Mouse (Mus musculus) heart, embryonic 10.5 days (tissue): ENCODE measurements at regions not wholly inside any gene's neighbourhood (a gene's known extent, or its start where the extent isn't known, plus 50 kb on each side); places are given as distances from the start of the nearest gene placed in this dataset.

ENCODE experiments used
- DNase-seq: peaks from one replicate; pipeline ENCODE4 v3.0.0-alpha.2; 2017; ENCODE audit warnings: low spot score
- H3K27ac ChIP-seq: fragments of 300-500 bp; sonication (generic); 2 replicates; pipeline ENCODE4 v1.5.1; 2016; ENCODE audit warnings: mild to moderate bottlenecking
- H3K27me3 ChIP-seq: fragments of 300-500 bp; sonication (generic); 2 replicates; pipeline ENCODE4 v1.6.1; 2016; ENCODE audit warnings: mild to moderate bottlenecking; ENCODE audit not compliant: poor library complexity, insufficient read depth, severe bottlenecking
- H3K36me3 ChIP-seq: fragments of 300-500 bp; sonication (generic); 2 replicates; pipeline ENCODE4 v1.6.1; 2016; ENCODE audit warnings: mild to moderate bottlenecking, moderate library complexity
- H3K4me1 ChIP-seq: fragments of 300-500 bp; sonication (generic); 2 replicates; pipeline ENCODE4 v1.6.1; 2016; ENCODE audit warnings: mild to moderate bottlenecking
- H3K4me3 ChIP-seq: fragments of 300-500 bp; sonication (generic); 2 replicates; pipeline ENCODE4 v1.5.1; 2016; ENCODE audit warnings: mild to moderate bottlenecking, moderate library complexity
- H3K9me3 ChIP-seq: fragments of 300-500 bp; sonication (generic); 2 replicates; pipeline ENCODE4 v1.6.1; 2016; ENCODE audit warnings: mild to moderate bottlenecking, moderate library complexity
- WGBS: fragments of 180-500 bp; shearing (Covaris S2); methylation state at CpG from one replicate; pipeline ENCODE4 v1.1.7; 2016; 5-methylcytosine and 5-hydroxymethylcytosine counted together

DNA sequence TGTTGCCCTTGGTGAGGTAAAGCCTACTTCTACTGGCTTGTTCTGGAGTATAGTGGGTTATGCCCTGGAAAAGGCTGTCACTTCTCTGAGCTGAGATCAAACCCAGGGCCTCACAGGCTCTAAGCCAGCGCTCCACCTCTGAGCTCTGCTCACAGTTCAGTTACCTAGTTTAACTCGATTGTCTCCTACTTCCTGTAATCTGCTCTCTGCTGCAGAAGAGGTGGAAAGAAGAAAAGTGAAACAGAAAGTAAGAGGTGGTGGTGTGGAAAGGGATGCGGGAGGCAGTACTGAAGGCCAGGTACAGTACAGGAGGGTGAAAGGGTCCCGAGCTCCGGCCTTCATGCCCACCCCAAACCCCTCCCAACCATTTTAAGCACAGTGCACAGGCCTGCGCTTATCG, 455.7 kb downstream of the Zfp704 start:
- no peak overlapping the region for H3K27ac ChIP-seq
- H3K36me3 ChIP-seq, result no peaks in the 10 kb centered on the region
- no peak for DNase-seq
- H3K9me3 ChIP-seq, result no peaks in the 10 kb centered on the region
- no peak overlapping the region for H3K4me3 ChIP-seq
- 74% methylated on average over 7 of the region's 7 CpGs for WGBS
- no peaks in the 10 kb centered on the region for H3K27me3 ChIP-seq
- peaks cover 3% of the 10 kb centered on the region; the same call in 1 of the 2 replicates for H3K4me1 ChIP-seq

DNA sequence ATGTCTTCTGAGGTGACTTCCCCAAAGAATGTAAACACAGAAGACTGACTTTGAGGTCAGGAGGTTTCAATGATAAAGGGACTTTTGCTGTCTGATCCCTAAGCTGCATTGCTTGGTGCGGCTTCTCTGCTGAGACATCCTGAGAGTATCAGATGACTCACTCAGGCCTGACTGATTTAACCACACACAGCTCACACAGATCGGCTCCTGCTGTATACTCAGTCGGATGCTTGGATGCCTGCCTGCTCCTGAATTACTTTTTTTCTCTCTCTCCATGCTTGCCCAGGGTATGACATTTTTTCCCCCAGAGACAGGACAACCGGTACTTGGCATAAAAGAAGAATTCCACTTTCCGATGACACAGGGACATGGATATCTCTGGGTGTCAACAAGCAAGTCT, 456.2 kb downstream of the Zfp704 start:
- Histone ChIP-seq H3K9me3 (no peaks in the 10 kb centered on the region), H3K36me3 (no peaks in the 10 kb centered on the region), H3K27ac (no peak overlapping the region), H3K4me3 (no peak overlapping the region), H3K4me1 (no peaks in the 10 kb centered on the region; the same call in 1 of the 2 replicates), H3K27me3 (no peaks in the 10 kb centered on the region)
- no peak for DNase-seq
- WGBS, result 33% methylated on average over 5 of the region's 5 CpGs

DNA sequence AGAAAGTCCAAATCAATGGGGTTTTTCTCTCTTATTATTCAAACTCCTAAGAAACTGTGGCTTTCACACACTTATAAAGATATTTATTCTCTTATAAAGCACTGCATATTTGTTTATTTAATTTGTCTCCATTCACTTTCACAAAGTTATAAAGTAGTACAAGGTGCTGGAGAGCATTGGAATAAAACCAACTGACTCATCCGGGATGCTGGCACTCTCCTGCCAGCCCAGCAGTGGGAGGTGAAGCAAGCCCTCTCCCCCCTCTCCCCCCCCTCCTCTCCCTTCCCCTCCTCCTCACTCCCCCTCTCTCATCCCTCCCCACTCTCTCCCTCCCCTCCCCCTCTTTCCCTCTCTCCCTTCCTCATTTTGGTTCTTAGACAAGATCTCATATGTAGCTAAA, 457.6 kb downstream of the Zfp704 start:
- no peaks in the 10 kb centered on the region; the same call in 1 of the 2 replicates for H3K4me1 ChIP-seq
- no peaks in the 10 kb centered on the region for H3K9me3 ChIP-seq
- no peak for DNase-seq
- no peak overlapping the region for H3K4me3 ChIP-seq
- H3K27me3 ChIP-seq, result no peaks in the 10 kb centered on the region
- no peaks in the 10 kb centered on the region for H3K36me3 ChIP-seq
- H3K27ac ChIP-seq, result no peak overlapping the region
- 65% methylated on average over 1 of the region's 1 CpGs for WGBS

DNA sequence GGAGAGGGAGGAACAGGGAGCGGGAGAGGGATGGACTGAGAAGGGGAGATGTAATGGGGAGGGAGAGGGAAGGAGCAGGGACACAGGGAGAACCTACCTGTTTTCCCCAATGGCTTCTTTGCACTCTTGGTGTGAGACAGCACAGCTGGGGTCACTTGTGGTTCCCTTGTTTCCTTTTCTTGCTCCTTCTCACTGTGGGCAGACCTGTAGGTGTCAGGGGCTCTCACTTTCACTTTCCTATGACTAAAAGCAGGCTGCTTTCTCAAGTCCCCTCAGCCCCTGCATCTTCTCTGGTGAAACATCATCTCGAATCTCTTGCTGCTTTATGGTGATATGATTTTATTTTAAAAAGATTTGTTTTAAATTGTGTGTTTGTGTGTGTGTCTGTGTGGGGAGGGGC, 458.3 kb downstream of the Zfp704 start:
- H3K36me3 ChIP-seq, result no peaks in the 10 kb centered on the region
- H3K27me3 ChIP-seq, result no peaks in the 10 kb centered on the region
- H3K9me3 ChIP-seq, result no peaks in the 10 kb centered on the region
- DNase-seq, result no peak
- no peak overlapping the region for H3K27ac ChIP-seq
- WGBS, result 44% methylated on average over 2 of the region's 2 CpGs
- peaks cover under 1% of the 10 kb centered on the region; the same call in 1 of the 2 replicates for H3K4me1 ChIP-seq
- no peak overlapping the region for H3K4me3 ChIP-seq

DNA sequence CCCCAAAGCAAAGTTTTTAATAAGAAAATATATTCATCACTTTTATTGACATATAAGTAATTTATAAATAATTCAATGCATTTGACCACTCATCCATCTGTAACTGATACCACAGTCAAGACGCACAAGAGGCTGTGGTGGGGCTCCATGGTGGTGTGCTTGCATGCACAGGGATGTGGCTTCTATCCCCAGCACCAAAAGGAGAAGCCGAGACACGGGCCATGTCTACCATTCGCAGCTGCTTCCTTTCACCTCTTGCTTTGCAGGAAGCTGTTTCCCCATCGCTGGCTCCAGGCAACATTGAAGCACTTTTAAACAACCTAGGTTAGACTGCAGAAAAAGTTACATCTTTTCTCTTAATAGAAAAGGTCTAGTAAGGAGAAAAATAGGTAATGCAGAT, 461.3 kb downstream of the Zfp704 start:
- 72% methylated on average over 5 of the region's 5 CpGs for WGBS
- Histone ChIP-seq H3K27ac (no peak overlapping the region), H3K9me3 (no peaks in the 10 kb centered on the region), H3K27me3 (no peaks in the 10 kb centered on the region), H3K4me1 (0 out of 2 replicates have a peak, but pooled peaks cover 2% of the 10 kb centered on the region), H3K36me3 (no peaks in the 10 kb centered on the region), H3K4me3 (no peak overlapping the region)
- DNase-seq, result no peak

DNA sequence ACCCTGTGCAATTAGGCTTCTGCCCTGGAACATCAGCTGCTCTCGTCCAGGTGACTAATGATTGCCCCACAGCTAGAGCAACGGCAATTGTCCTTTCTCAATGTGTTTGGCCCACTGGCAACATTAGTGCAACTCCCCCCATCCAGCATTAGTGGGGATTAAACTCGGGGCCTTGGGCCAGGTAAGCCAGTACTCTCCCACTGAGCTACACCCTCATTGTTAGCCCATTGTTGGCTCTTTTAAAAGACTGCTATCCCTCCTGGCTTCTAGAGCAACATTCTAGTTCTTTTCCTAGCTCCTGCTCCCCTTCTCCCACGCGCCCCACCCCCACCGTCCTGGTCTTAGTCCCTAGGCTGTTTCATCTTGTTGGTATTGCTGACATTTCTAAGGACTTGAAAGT, 463.4 kb downstream of the Zfp704 start:
- Histone ChIP-seq H3K4me3 (no peak overlapping the region), H3K27me3 (no peaks in the 10 kb centered on the region), H3K36me3 (no peaks in the 10 kb centered on the region), H3K27ac (no peak overlapping the region), H3K4me1 (0 out of 2 replicates have a peak, but pooled peaks cover 2% of the 10 kb centered on the region), H3K9me3 (no peaks in the 10 kb centered on the region)
- no peak for DNase-seq
- 66% methylated on average over 6 of the region's 6 CpGs for WGBS

DNA sequence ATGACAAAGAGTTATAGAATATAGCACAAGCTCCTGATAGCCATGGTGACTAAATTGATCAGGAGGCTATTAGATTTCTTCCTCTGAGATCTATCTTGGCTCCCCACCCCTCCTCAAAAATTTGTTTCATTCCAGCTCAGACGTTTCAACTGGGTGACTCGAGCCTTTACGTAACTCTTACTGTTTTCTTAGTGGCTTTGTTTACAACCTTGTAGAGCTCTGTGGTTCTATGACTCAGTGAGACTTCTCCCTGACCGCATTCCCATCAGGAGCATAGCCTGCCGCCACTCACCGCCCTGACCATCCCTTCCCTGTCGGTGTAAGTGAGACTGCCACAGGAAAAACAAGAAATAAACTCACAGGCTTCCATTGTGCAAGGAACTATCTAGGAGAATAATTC, 464.3 kb downstream of the Zfp704 start:
- no peak overlapping the region for H3K4me3 ChIP-seq
- H3K4me1 ChIP-seq, result 0 out of 2 replicates have a peak, but pooled peaks cover 2% of the 10 kb centered on the region
- H3K27ac ChIP-seq, result no peak overlapping the region
- no peak for DNase-seq
- WGBS, result 82% methylated on average over 7 of the region's 7 CpGs
- H3K36me3 ChIP-seq, result no peaks in the 10 kb centered on the region
- H3K27me3 ChIP-seq, result no peaks in the 10 kb centered on the region
- no peaks in the 10 kb centered on the region for H3K9me3 ChIP-seq

DNA sequence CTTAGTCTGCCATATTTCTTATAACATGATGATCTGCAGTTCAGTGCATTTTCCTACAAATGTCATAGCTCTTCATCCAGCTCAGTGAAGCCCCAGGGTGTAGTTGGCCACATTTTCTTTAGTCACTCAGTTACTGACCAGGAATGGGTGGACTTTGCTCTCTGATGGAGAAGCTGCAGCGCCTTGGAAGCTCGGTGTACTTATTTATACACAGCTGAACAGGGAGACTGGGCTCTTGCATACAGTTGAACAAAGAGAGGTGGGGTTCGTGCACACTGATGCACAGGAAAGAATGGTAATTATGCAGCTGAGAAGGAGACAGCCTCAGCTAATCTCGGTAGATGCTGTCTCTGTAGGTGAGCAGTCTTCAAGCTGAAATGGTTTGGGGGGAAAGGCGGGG, 468.0 kb downstream of the Zfp704 start:
- Histone ChIP-seq H3K9me3 (no peaks in the 10 kb centered on the region), H3K36me3 (no peaks in the 10 kb centered on the region), H3K27ac (no peak overlapping the region), H3K4me1 (0 out of 2 replicates have a peak, but pooled peaks cover 2% of the 10 kb centered on the region), H3K27me3 (no peaks in the 10 kb centered on the region), H3K4me3 (no peak overlapping the region)
- WGBS, result 65% methylated on average over 5 of the region's 5 CpGs
- no peak for DNase-seq

DNA sequence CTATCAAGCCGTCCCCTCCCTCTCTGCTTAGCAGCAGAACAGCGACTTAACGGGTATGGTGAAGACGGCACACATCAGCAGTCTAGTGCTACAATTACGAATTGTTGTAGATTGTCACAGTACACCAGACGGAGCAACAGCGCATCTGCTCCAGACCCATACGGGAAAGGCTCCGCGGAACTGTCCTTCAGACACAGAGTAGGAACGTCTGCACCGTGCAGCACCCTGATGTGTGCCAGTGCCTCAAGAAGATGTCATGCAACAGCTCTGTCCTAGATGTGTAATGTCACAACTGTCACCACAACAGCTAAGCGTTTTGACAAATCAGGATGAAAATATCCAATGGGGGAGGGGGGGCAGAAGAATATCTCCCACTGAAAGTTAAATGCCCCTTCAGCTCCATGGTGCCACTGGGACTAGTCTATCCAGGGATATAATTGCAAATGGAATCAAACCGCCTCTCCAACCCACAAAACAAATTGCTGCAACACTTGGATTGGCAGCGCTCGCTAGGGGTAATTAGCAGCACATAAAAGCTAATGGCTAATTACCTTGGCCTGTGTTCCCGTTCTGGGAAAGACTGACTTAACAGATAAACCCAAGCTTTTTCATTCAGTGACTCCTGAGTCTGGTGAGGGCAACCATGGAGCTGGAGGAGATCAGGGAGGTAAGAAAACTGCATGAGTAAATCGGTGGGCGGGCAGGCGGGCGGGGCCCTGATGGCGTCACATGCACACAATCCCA, 472.6 kb downstream of the Zfp704 start:
- H3K36me3 ChIP-seq, result no peaks in the 10 kb centered on the region
- H3K4me3 ChIP-seq, result no peak overlapping the region
- no peak for DNase-seq
- 80% methylated on average over 22 of the region's 22 CpGs for WGBS
- no peak overlapping the region for H3K27ac ChIP-seq
- H3K27me3 ChIP-seq, result no peaks in the 10 kb centered on the region
- H3K4me1 ChIP-seq, result peaks cover 9% of the 10 kb centered on the region; the same call in 1 of the 2 replicates
- no peaks in the 10 kb centered on the region for H3K9me3 ChIP-seq

DNA sequence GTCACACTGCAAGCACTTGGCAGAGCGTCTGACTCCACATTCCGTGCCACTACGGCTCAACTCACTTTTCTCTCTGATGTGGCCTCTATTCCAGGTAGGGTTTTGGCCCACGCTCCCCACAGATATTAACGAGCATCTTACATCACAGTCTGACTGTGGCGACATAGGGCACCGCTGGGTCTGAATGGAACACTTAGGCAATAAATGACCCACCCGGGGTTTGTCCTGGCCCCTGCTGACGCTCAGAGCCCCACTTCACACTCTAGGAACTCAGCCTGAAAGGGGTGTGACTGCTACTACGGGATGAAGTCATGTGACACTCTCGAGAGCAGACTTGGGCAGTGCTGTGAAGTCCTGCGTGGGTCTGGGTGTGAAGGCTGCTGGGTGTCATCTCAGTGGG, 475.9 kb downstream of the Zfp704 start:
- H3K4me1 ChIP-seq, result peaks cover 12% of the 10 kb centered on the region; the same call in 1 of the 2 replicates
- no peak overlapping the region for H3K27ac ChIP-seq
- no peak for DNase-seq
- H3K4me3 ChIP-seq, result no peak overlapping the region
- H3K27me3 ChIP-seq, result no peaks in the 10 kb centered on the region
- 65% methylated on average over 12 of the region's 12 CpGs for WGBS
- no peaks in the 10 kb centered on the region for H3K36me3 ChIP-seq
- H3K9me3 ChIP-seq, result no peaks in the 10 kb centered on the region

DNA sequence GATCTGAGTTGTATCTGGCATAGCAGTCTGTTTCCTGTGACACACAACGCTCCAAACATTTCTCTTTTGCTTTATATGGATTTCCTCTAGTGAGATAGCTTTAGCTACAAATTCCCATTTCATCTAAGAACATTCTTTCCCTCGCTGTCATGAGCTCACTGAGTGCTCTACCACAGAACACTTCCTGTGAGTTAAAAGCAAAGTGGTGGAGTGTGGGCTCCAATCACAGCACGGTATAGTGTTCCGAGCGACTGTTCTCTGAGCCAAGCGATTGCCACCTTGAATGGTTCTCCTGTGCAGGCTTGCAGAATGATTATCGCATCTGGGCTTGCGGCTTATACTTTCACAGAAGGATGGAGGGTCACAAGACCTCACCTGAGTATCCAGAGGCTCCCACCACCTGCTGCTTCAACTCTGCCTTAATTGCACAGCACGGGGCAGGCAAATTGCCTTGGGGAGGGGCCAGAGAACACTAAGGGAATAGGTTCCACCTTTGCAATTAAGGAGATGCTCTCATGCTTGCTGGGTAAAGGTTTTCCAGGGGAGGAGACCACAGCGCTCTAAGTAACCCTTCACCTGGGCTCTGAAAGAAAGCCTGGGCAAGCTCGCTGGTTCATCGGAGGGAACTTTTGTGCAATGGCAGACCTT, 477.7 kb downstream of the Zfp704 start:
- Histone ChIP-seq H3K4me1 (peaks cover 12% of the 10 kb centered on the region; the same call in 1 of the 2 replicates), H3K27me3 (no peaks in the 10 kb centered on the region), H3K27ac (no peak overlapping the region), H3K9me3 (no peaks in the 10 kb centered on the region), H3K36me3 (no peaks in the 10 kb centered on the region), H3K4me3 (no peak overlapping the region)
- 73% methylated on average over 12 of the region's 12 CpGs for WGBS
- DNase-seq, result no peak

DNA sequence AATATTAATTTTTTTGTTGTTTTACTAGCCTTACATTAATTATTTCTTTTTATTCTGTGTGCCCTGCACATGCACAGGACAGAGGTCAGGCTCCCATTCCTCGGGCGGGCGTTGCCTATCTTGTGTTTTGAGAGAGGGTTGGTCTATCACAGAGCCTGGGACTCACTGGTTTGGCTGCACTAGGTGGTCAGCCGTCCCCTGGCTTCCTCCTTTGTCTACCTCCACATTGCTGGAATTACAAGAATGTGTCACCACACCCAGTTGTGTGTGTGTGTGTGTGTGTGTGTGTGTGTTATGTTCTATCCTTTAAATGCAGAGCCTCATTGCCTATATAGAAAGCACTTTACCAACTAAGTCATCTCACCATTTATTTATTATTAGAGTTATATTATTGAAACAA, 478.5 kb downstream of the Zfp704 start:
- WGBS, result 52% methylated on average over 4 of the region's 4 CpGs
- Histone ChIP-seq H3K4me1 (peaks cover 12% of the 10 kb centered on the region; the same call in 1 of the 2 replicates), H3K27me3 (no peaks in the 10 kb centered on the region), H3K4me3 (no peak overlapping the region), H3K9me3 (no peaks in the 10 kb centered on the region), H3K27ac (no peak overlapping the region), H3K36me3 (no peaks in the 10 kb centered on the region)
- no peak for DNase-seq

DNA sequence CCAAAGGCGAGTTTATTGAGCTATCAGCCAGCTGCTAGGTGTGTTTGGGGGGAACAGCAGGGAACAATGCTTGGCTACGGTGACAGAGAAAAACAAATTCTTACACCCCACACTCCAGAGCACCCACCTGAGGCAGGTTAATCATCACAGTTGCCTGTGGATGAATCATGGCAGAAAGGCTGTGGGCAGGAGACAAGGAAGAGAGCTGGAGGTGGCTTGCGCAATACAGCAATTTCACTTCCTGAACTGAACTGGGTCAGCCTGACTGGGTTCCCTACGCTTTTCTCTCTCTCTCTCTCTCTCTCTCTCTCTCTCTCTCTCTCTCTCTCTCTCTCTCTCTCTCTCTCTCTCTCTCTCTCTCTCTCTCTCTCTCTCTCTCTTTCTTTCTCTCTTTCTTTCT, 481.5 kb downstream of the Zfp704 start:
- no peaks in the 10 kb centered on the region for H3K36me3 ChIP-seq
- no peaks in the 10 kb centered on the region for H3K27me3 ChIP-seq
- WGBS, result 82% methylated on average over 4 of the region's 4 CpGs
- H3K4me1 ChIP-seq, result peaks cover 4% of the 10 kb centered on the region; the same call in 1 of the 2 replicates
- H3K9me3 ChIP-seq, result no peaks in the 10 kb centered on the region
- H3K27ac ChIP-seq, result no peak overlapping the region
- H3K4me3 ChIP-seq, result no peak overlapping the region
- DNase-seq, result no peak
